Mouse (Mus musculus) ES-Bruce4 (cell line): ENCODE results near the gene Adgrg5. TPM values are rescaled to one million over a fixed set of nuclear protein-coding genes. Genes with fewer than 3 reads are reported as not detected.

ENCODE experiments used
- H3K27ac ChIP-seq: 2 replicates; pipeline ENCODE4 v1.5.1; 2012; ENCODE audit warnings: low read length, inconsistent platforms; ENCODE audit not compliant: insufficient read depth
- H3K27me3 ChIP-seq: 2 replicates; pipeline ENCODE4 v1.6.1; 2012; ENCODE audit warnings: mild to moderate bottlenecking, low read length, inconsistent platforms; ENCODE audit not compliant: control insufficient read depth, poor library complexity, insufficient read depth, severe bottlenecking
- H3K36me3 ChIP-seq: 2 replicates; pipeline ENCODE4 v1.6.1; 2012; ENCODE audit warnings: inconsistent platforms, mild to moderate bottlenecking, low read length, moderate library complexity; ENCODE audit not compliant: control insufficient read depth, poor library complexity, insufficient read depth, severe bottlenecking
- H3K4me1 ChIP-seq: one replicate; pipeline ENCODE4 v1.8.1; 2011; ENCODE audit warnings: low read length; ENCODE audit not compliant: control insufficient read depth, insufficient read depth
- H3K4me3 ChIP-seq: 2 replicates; pipeline ENCODE4 v1.5.1; 2011; ENCODE audit warnings: low read depth, mild to moderate bottlenecking, low read length
- H3K9ac ChIP-seq: 2 replicates; pipeline ENCODE4 v1.6.1; 2012; ENCODE audit warnings: low read depth, mild to moderate bottlenecking, inconsistent platforms; ENCODE audit not compliant: poor library complexity, severe bottlenecking
- H3K9me3 ChIP-seq: replicated peaks from 2 replicates; pipeline ENCODE4 v1.6.1; 2012; ENCODE audit warnings: mild to moderate bottlenecking, low read length, inconsistent platforms; ENCODE audit not compliant: control insufficient read depth, poor library complexity, insufficient read depth, severe bottlenecking
- CTCF ChIP-seq: IDR thresholded peaks from one replicate; pipeline ENCODE4 v1.8.1; 2011; ENCODE audit warnings: low read depth, low read length
- EP300 ChIP-seq: IDR thresholded peaks from 2 replicates; pipeline ENCODE4 v1.6.1; 2011; ENCODE audit warnings: low read depth, low read length; ENCODE audit not compliant: insufficient read depth
- POLR2A ChIP-seq: IDR thresholded peaks from one replicate; pipeline ENCODE4 v1.8.1; 2011; ENCODE audit warnings: low read length; ENCODE audit not compliant: insufficient read depth
- polyA plus RNA-seq: library from polyadenylated mRNA; stranded (reverse); fragments of >200 nt; gene quantifications from 2 replicates; pipeline ENCODE4 v1.2.4, GENCODE M21; 2011; ENCODE audit warnings: low read depth; ENCODE audit not compliant: missing spikeins, insufficient read depth, insufficient read length

The Adgrg5 gene
- polyA plus RNA-seq, 1 experiment, result 1.0 TPM

GRCm38 (mm10) chr8:94964828-94965227, 41.3 kb downstream of the Adgrg5 start:
- Histone ChIP-seq H3K27me3 (no peaks in the 10 kb centered on the region), H3K4me3 (no peak overlapping the region), H3K4me1 (no peaks in the 10 kb centered on the region), H3K27ac (no peak overlapping the region), H3K9ac (no peak overlapping the region), H3K36me3 (no peaks in the 10 kb centered on the region), H3K9me3 (no peaks in the 10 kb centered on the region)
- TF ChIP-seq CTCF, result no peak
- TF ChIP-seq EP300, result no peak
- TF ChIP-seq POLR2A, result no peak

GRCm38 (mm10) chr8:94966578-94966977, 43.1 kb downstream of the Adgrg5 start:
- Histone ChIP-seq H3K27me3 (no peaks in the 10 kb centered on the region), H3K27ac (no peak overlapping the region), H3K9ac (no peak overlapping the region), H3K36me3 (no peaks in the 10 kb centered on the region), H3K9me3 (no peaks in the 10 kb centered on the region), H3K4me1 (no peaks in the 10 kb centered on the region), H3K4me3 (no peak overlapping the region)
- TF ChIP-seq CTCF (no peak), EP300 (no peak), POLR2A (no peak)

GRCm38 (mm10) chr8:94967071-94967470, 43.6 kb downstream of the Adgrg5 start:
- Histone ChIP-seq H3K9me3 (no peaks in the 10 kb centered on the region), H3K27ac (no peak overlapping the region), H3K27me3 (no peaks in the 10 kb centered on the region), H3K36me3 (no peaks in the 10 kb centered on the region), H3K4me1 (no peaks in the 10 kb centered on the region), H3K9ac (no peak overlapping the region), H3K4me3 (no peak overlapping the region)
- no peak for TF ChIP-seq CTCF
- no peak for TF ChIP-seq POLR2A
- TF ChIP-seq EP300, result no peak

- TF ChIP-seq EP300 (no peak), CTCF (no peak), POLR2A (no peak)
- Histone ChIP-seq H3K36me3 (no peaks in the 10 kb centered on the region), H3K9me3 (no peaks in the 10 kb centered on the region), H3K9ac (no peak overlapping the region), H3K4me1 (no peaks in the 10 kb centered on the region), H3K27ac (no peak overlapping the region), H3K27me3 (no peaks in the 10 kb centered on the region), H3K4me3 (no peak overlapping the region)
Observed at GRCm38 (mm10) chr8:94967554-94967953, 44.1 kb downstream of the Adgrg5 start.

- Histone ChIP-seq H3K4me1 (peaks cover 8% of the 10 kb centered on the region), H3K9ac (no peak overlapping the region), H3K36me3 (no peaks in the 10 kb centered on the region), H3K4me3 (no peak overlapping the region), H3K27me3 (no peaks in the 10 kb centered on the region), H3K9me3 (no peaks in the 10 kb centered on the region), H3K27ac (no peak overlapping the region)
- no peak for TF ChIP-seq CTCF
- no peak for TF ChIP-seq EP300
- TF ChIP-seq POLR2A, result no peak
Observed at GRCm38 (mm10) chr8:94973270-94973669, 49.8 kb downstream of the Adgrg5 start.

GRCm38 (mm10) chr8:94973786-94974185, 50.3 kb downstream of the Adgrg5 start:
- no peaks in the 10 kb centered on the region for H3K9me3 ChIP-seq
- H3K27ac ChIP-seq, result no peak overlapping the region
- TF ChIP-seq EP300 (no peak), CTCF (no peak), POLR2A (no peak)
- no peaks in the 10 kb centered on the region for H3K36me3 ChIP-seq
- H3K27me3 ChIP-seq, result no peaks in the 10 kb centered on the region
- H3K4me1 ChIP-seq, result peaks cover 8% of the 10 kb centered on the region
- no peak overlapping the region for H3K9ac ChIP-seq
- H3K4me3 ChIP-seq, result no peak overlapping the region
